Mouse (Mus musculus): ENCODE results near the gene Fam71e2.
A peak's percentile ranks its signal among the peaks of the same experiment; 100 is the strongest.
"Not testable (repeated sequence)": the region's sequence is repeated elsewhere in the genome, so short reads cannot be mapped to it uniquely, and the experiment has no call there.

The Fam71e2 gene

DNA sequence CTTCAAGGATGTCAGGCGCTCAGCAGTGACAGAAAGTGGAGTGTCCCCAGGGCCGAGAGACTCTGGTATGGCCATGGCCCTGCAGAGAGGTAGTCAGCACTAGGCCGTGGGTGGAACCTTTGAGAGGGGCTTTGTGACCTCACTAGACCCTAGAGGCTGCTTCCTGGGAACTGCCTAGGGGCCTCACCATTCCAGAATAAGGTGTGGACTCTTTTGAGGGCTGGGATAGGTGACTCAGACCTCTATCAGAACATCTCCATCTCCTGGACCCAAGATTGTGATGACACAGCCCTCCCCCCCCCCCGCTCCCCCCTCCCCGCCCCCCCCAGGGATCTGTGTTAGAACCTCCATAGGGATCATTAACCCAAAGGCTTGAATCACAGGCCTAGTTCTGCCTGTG, at the start of gene Fam71e2:
Gene Fam71e2, minus strand, starts transcription at position 101 of the 400 bp plus-strand sequence.
- DNase-seq (ENCODE audit: low read depth), result no peak

DNA sequence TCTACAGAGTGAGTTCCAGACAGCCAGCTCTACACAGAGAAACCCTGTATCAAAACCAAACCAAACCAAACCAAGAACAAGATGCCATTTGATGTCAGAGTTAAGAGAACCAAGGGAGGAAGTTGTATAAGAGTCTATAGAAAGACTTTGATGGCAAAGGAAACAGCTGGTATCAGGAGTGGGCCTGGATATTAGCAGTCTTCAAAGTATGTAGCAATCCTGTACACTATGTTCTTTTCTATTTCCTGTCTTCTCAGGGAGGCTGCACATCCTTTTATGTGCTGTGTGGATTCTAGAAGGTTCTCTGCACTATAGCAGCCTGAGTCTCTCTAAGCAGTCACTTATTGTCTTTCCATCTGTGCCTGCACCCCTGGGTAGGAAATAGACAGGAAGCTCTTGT, 45.5 kb upstream of the Fam71e2 start:
- DNase-seq (ENCODE audit: low read depth), result no peak

DNA sequence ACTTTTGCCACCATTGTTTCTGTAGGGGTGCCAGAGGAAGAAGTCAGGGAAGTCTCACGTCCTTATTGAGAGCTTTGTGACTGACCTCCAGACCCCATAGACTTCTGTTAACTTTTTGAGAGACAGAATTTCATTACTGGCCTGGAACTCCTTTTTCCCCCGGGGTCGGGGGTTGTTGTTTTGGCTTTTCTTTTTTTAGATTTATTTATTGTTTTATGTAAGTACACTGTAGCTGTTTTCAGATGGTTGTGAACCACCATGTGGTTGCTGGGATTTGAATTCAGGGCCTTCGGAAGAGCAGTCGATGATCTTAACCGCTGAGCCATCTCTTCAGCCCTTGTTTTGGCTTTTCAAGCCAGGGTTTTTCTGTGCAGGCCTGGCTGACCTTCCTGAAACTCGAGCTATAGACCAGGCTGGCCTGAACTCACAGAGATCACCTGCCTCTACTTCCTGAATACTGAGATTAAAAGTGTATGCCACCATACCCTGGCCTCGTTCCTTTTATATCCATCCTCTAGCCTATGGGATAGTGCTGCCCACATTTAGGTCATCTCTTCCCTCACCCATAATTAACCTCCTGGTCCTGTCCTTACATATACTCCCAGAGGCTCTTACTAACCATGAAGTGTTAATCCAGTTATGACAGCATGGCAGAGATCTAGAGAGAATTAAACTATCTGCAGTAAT, 42.1 kb upstream of the Fam71e2 start:
- DNase-seq (ENCODE audit: low read depth), result no peak

DNA sequence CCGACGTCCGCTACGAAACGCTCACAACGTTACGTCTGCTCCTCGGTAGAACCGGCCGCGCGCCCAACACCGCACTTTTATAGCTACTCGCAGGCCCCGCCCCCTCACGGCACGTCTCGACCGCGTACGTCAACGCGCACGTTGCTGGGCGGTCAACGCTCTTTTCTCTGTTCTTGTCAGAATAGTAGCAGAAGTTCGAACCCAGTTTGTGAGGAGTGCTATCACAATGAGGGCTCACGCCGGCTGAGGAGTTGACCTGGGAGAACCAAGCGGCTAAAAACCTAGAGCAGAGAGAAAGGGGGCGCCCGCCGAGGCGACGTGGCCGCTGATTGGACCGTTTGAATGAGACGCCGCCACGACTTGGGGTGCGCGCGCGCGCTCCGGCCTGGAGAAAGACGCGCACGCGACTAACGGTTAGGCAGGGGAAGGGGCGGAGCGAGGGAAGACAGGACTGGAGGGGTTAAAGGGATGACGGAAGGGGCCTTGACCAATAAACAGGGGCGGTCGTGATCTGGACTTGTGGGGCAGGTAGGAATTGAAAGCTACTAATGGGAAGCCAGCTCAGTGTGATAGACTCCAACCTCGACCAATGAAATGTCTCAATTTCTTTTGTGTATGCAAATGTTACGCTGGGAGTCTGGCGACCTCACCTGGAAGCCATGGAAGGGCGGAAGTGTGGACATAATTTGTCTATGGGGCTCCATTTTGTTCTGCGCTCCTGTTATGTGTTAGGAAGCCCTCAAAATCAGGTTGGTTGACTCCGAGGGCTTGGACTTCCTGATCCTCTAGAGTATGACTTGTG, 41.4 kb upstream of the Fam71e2 start, which contains the start of gene Ube2s:
Gene Ube2s, minus strand, starts transcription at position 288 of the 802 bp plus-strand sequence.
- peak; percentile 100 for DNase-seq (ENCODE audit: low read depth)

DNA sequence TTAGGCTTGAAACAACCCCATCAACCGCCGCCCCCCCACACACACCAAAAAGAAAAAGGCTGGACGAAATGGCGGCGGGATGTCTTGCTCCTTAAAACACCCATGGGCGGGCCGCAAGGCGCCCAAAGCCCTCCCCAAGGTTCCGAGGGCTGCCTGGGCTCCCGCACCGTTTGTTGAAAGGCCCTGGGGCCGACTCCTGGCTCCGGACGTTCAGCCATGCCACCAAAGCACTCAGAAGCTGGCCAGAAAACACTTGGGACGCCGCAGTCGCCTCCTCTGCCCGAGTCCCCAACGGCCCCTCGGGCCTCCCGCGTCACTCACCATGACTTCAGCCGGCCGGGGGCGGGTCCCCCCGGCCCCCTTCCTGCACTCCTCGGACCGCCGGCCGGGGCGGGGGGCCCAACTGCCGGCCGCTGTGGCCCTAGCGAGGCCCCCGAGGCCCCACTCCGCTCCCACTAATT, 40.8 kb upstream of the Fam71e2 start:
- no peak for DNase-seq (ENCODE audit: low read depth)

DNA sequence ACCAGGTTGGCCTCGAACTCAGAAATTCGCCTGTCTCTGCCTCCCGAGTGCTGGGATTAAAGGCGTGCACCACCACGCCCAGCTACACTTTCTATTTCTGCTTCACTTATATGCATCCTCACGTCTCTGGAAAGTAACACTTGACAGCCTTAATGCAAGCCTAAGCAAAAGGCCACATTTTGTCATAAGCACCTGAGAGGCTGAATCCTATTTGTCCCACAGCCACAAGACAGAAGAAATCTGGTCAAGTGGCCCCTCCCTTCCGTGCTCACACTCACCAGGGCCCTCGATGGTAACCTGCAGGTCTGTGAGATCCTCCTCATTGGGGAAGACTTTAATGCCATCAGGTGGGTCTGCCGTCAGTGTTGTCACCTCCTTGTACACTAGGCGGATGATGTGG, 40.0 kb upstream of the Fam71e2 start:
- not testable (repeated sequence) for DNase-seq (ENCODE audit: low read depth)

DNA sequence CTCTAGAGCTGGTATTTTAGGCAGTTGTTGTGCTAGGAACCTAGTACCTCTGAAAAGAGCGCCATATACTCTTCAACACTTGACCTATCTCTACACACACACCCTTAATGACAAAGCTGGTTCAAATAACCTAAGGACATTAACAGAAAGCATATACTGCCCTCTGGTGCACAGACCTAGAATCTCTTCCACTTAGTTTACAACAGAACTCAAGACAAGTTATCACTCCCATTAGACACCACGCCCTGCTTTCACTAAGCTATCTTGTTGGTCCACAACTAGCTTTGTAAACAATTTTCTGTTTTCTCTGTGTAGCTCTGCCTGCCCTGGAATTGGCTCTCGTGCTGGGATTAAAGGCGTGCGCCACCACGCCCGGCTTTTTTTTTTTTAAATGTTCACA, 35.6 kb upstream of the Fam71e2 start:
- no peak for DNase-seq (ENCODE audit: low read depth)

DNA sequence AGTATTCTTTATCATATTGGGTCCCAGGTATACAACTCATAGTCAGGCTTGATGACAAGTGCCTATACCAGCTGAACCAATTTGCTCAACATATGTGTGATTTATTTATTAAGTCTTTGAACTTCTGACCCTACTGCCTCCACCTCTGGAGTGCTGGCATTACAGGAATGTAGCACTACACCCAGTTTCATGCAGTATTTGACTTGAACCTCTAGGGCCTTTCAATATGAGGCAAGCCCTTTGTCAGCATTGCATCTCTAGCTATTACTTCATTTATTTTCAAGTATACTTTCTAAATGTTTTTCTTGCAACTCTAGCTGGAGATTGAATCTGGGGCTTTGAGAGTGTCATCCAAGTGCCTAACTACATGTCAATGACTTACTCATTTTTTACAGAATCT, 31.1 kb upstream of the Fam71e2 start:
- DNase-seq (ENCODE audit: low read depth), result no peak

DNA sequence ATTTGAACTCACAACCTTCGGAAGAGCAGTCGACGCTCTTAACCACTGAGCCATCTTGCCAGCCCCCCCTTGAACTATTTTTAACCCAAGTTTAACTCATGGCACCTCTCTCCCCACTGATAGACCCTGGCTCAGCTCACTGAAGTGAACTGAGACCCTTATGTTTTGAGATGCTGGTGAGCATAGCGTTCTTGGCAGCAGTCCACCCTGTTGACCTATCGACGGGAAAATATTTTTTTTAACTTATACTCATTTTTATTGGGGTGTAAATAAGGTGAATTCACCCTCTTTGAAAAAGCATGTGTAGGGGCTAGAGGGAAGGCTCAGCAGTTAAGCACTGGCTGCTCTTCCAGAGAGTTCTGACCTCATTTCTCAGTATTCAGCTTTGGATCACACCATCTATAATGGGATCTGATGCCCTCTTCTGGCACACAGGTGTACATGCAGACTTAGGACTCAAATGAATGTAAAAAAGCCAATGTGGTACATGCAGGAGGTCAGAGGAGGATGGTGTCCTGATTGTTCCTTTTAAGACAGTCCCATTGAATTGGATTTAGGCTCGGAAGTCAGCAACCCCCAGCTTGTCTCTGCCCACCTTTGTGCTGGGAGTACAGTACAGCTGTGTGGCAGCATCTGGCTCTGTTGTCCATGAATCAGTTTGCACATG, 24.8 kb upstream of the Fam71e2 start:
- no peak for DNase-seq (ENCODE audit: low read depth)

DNA sequence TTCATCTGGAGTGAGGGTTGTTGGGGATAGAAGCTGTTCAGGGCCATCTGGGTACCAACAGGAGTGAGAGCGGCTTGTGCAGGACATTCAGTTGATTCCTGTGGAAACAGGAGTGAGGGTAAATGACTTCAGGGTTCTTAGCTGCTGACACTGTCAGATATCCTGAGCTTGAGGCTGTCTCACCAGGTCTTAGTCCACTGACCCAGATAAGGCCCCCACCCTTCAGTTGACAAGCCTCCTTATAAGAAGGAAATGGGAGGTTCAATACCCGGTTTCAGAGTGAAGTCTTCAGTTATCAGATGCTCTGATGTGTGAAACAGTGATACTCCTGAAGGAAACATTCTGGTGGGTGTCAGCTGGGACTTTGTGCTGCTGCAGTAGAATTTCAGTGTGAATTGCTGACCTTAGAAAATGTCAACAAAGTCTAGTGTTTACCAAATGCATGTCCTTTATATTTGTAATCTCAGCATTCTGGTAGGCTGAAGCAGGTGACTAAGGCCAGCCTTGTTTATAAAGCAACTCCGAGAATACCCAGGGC, 23.6 kb upstream of the Fam71e2 start:
- no peak for DNase-seq (ENCODE audit: low read depth)

DNA sequence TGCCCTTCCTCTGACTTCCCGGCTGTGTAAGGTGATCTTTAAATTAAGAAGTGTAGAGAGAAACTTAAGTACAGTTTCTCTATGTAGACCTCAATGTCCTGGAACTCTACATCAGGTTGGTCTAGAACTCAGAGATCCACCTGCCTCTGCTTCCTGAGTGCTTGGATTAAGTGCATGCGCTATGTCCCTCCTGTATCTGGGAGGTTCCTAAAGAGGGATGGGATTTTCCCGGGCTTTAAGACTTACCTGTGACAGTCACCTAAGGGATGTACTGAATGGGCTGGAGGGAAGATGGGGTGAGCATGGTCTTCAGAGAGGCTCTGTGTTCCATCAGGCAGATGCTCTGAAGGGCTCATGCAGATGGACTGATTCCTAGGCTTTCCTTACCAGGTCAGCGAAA, 22.6 kb upstream of the Fam71e2 start:
- no peak for DNase-seq (ENCODE audit: low read depth)

DNA sequence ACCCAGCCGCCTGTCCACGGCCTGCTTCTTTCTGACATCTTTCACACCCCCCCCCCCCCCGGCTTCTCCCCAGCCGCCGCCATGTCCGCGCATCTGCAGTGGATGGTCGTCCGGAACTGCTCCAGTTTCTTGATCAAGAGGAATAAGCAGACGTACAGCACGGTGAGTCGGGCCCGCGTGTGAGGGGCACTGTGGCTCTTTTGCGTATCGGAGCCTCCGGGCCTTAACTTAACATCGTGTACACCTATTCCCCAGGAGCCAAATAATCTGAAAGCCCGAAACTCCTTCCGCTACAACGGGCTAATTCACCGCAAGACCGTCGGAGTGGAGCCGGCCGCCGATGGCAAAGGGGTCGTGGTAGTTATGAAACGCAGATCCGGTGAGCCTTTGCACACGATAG, 22.1 kb upstream of the Fam71e2 start:
- DNase-seq (ENCODE audit: low read depth), result not testable (repeated sequence)

DNA sequence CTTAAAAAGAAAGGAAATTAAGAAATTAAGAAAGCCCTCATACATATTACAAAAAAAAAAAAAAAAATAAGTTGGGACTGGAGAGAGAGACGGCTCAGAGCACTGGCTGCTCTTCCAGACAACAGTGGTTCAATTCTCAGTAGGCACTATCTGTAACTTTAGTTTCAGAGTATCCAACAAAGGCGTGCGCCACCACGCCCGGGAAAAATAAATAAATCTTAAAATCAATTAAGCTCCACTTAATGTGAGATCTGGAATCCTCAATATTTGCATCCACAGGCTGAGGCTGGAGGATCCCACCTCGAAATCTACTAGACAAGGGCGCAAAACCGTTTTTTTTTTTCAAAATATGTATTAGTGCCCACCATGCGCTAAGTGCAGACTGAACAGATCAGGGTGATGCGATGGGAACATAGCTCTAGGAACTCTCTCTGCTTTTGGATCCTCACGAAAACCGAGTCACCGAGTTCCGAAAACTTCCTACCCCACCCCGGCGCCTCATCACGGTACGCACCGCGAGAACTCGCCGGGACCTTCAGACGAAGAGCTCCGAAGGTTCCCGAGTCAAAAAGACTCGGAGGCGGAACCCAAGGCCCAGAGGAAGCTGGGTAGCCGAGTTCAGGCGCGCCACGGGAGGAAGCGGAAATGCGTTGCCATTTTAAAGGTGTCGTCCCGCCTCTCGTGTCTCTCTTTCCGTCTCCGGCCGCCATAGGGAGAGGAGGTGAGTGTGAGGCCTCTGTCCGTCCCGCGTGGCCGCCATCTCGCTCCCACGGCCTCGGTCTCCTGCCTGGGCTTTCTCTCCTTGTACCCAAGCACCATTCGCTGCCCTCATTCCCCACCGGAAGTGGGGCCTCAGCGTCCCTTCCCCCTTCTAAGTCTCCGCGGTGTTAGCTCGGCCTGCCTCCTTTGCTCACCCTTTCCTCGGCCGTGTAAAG, 21.4 kb upstream of the Fam71e2 start, which contains the start of gene Rpl28:
Gene Rpl28, plus strand, starts transcription at position 597 of the 935 bp plus-strand sequence.
- DNase-seq (ENCODE audit: low read depth), result peak; percentile 93

DNA sequence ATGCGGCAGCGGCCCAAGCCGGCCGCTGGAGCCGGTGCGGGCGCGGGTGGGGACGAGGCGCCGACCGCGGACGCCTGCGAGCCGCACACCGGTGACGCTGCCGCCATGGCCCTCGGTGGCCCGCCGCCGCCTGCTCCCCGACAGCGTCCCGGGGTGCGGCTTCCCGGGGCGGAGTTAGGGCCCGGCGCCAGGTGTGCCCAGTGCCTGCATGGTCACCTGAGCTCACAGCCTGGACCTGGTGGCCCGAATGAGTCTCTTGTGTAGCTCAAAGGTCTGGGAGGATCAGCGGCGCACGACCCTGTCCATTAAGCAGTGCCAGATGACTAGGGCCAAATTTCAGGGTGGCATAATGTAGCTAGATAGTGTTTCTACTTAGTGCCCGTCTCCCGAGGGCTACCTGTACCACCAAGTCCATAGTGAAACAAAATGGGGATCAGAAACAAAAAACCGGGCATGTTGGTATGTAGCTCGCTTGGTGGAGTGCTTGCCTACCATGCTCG, 18.4 kb upstream of the Fam71e2 start, which contains the start of gene Tmem238:
Gene Tmem238, minus strand, starts transcription at position 221 of the 500 bp plus-strand sequence.
- no peak for DNase-seq (ENCODE audit: low read depth)

DNA sequence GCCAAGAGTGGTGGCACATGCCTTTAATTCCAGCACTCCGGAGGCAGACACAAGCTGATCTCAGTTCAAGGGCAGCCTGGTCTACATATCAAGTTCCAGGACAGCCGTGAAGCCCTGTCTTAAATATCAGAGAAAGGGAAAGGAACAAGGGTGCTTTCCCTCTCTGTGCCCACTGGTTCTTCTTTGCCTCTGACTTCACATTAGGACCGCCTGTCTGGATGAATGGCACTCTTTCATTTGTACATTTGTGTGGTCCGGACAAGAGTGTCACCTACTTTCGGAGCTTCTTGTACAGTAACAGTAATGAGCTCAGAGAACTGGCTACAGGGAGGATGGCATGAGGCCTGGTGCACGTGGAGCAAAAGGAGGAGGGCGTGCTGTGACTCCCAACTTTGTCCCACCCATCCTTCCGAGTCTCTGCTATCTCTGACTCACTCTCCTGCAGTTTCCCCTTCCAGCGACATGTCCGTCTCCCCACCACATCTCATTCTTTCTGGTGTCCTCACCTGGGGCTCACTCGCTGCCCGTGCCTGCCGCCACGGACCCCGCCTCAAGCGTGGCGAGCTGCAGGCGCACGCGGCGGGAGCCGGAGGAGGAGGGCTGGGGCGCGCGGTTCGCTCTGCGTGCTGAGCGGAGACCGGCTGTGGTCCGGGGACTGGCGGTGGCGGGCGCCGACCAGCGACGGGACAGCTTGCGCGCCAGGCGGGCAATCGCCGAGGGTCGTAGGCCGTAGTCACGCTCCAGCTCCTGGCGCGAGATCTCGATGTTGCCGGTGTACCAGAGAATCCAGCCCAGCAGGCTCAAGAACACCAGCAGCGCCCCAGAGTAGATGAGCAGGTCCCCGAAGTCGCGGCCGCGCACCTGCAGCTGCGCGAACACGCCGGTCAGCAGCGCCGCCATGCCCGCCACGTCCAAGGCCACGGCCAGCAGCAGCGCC, 17.7 kb upstream of the Fam71e2 start:
- no peak for DNase-seq (ENCODE audit: low read depth)

DNA sequence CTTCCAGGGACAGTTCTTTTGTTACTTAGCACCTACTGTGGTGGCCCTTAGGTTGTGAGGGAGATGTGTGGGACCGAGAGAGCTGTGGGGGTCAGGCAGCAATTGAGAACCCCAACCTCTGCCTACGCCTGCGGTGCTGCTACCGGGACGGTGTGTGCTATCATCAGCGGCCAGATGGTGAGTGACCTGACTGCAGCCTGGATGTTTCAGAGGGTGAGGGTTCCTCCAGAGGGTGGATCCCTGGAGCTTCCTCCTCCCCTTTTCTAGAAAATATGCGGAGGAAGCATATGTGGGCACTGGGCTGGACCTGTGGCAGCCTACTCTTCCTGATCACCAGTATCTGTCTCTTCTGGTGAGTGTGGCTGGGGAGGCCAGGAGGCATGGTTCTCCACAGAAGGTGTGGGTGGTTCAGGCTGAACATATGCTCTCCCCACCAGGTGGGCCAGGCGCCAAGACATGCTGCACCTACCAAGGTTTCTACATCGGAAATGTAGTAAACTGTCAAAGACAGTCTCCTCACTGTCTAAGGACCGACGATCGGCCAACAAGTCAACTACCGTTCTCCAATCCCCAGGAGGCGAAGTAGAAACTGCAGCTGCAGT, 12.7 kb upstream of the Fam71e2 start:
- no peak for DNase-seq (ENCODE audit: low read depth)

DNA sequence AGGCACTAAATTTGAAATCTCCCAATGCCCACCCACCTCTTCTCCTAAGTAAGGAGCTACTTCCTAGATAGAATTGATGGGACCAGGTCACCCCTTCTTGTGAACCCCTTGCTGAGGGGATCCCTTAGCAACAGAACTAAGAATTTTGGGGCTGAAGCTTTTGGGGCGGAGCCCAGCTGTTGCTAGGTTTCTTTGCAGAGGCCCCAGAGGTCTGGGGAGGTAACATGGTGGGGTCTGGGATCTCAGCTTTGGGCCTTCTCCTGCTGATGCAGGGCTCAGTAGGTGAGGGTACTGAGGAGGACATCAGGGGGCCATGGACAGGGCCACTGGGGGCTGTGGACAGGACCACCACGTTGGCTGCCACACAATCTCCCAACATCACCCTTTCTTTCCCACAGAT, 11.7 kb upstream of the Fam71e2 start, which contains the start of the genes Il11 and Tmem190:
Gene Il11, minus strand, starts transcription at position 101 of the 400 bp plus-strand sequence.
Gene Tmem190, plus strand, starts transcription at position 179 of the 400 bp plus-strand sequence.
- no peak for DNase-seq (ENCODE audit: low read depth)

DNA sequence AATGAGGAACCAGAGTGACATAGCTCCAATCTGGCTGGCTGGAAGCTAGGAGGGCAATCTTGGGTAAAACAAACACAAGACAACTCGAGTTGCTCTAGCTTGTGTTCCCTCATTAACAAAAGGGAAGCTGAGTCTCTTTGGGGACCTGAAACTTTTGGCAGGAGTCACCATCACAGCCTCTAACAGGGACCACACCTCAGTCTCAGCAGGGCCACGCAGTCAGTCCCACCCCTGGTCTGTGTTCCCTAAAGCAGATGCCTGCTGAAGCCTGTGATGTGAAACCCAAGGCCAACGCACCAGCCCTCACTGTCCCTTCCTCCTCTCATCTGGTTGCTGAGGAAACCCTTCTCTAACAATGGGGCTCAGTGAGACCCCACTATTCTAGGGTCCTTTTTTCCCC, 11.0 kb upstream of the Fam71e2 start:
- DNase-seq (ENCODE audit: low read depth), result no peak

DNA sequence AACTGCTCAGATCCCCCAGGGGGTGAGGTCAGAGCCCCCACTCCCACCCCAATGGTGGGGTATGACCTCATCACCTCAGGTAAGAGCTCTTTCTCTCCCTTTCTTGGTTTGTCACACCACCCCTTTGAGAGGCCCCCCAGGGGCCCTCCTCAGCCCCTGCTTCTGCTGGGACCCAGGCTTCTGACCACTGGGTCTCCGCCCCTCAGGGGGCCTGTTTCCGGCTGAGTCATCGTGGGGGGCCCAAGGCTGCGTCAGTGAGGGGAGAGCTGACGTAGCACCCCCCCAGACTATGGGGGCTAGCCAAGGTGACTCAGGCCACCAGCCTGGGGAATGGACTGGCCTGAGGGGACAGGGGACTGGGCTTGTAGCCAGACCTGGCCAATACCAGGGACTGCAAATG, 8.8 kb upstream of the Fam71e2 start:
- DNase-seq (ENCODE audit: low read depth), result no peak

Measured in fibroblast of lung, adult 2 months (primary cell).